In the genomic region with DNA sequence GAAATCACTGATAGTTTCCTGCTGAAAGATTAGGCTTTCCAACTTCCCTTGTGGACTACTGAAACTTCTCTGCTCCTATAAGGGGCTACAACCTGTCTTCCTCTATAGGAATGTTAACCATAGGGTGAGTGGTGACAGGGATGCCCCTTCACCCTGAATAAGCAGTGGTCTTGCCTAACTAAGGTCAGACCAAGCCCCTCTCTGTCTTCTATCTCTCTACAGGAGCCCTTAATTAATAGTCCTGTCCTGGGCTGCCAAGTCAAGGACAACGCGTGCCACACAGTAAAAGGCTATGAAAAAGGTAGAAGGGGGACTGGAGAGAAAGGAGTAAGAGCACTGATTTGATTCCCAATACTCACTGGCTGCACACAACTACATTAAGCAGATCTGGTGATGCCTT, we compare ENCODE assay signal across 11 mouse cellular contexts. TPM values are rescaled to one million over a fixed set of nuclear protein-coding genes. Genes with fewer than 3 reads are reported as not detected.
DNase-seq lines count a peak whose midpoint lies in the region; ATAC-seq and TF ChIP-seq lines count a peak whose summit lies in the region.
"Had no signal": no experiment of that assay in that cellular context is flagged by ENCODE, and none has a peak within 500 bp of the region (broad histone marks: within the 10 kb centered on the region; RNA-seq: fewer than 3 reads in every experiment).

No protein-coding gene starts in this region.

- no peak overlapping the region; the same call in 1 of the 2 replicates for H3K4me3 ChIP-seq in forebrain, embryonic 15.5 days
- no peak overlapping the region for H3K4me3 ChIP-seq in forebrain, embryonic 10.5 days
- no peak overlapping the region for H3K4me3 ChIP-seq in hindbrain, postnatal 0 days (ENCODE audit: low read length)
- no peak overlapping the region for H3K4me3 ChIP-seq in hindbrain, embryonic 12.5 days
- H3K4me3 ChIP-seq in testis, adult 2 months (ENCODE audit: control insufficient read depth, low read depth, low read length), result peak overlapping the region; percentile 52; the same call in 1 of the 2 replicates

- no peak for ATAC-seq in forebrain, embryonic 15.5 days (replicated peaks)
- ATAC-seq in hindbrain, postnatal 0 days, result no peak
- no peak for ATAC-seq in hindbrain, embryonic 12.5 days (ENCODE audit: low FRiP score)

- no peak for TF ChIP-seq POLR2A in testis, adult 2 months (IDR thresholded peaks at IDR 0.05; ENCODE audit: control insufficient read depth, low read depth, low read length)

- DNase-seq in forebrain, embryonic 10.5 days (ENCODE audit: extremely low spot score, low spot score), result no peak
- DNase-seq in hindbrain, postnatal 0 days (ENCODE audit: low spot score), result no peak
- DNase-seq in testis, postnatal 14 days (ENCODE audit: low spot score), result no peak
- DNase-seq in thymus, postnatal 0 days (ENCODE audit: low spot score), result no peak
- DNase-seq in thymus, postnatal 25 days, result no peak
- DNase-seq: embryo, embryonic 11 days; kidney, postnatal 25 days; right cerebral cortex, adult 18-20 months had no signal

- no peak for TF ChIP-seq CTCF in hindbrain, postnatal 0 days (IDR thresholded peaks at IDR 0.05; ENCODE audit: low read depth)
- TF ChIP-seq CTCF in testis, adult 2 months (IDR thresholded peaks at IDR 0.05; ENCODE audit: control insufficient read depth, insufficient read depth, insufficient replicate concordance, low read depth, low read length), result no peak

- 68% methylated on average over 2 of the region's 2 CpGs for WGBS in forebrain, embryonic 15.5 days
- 78% methylated on average over 2 of the region's 2 CpGs for WGBS in forebrain, embryonic 10.5 days
- WGBS in hindbrain, postnatal 0 days, result 70% methylated on average over 2 of the region's 2 CpGs
- WGBS in hindbrain, embryonic 12.5 days, result 74% methylated on average over 2 of the region's 2 CpGs

- no peaks in the 10 kb centered on the region for H3K27me3 ChIP-seq in forebrain, embryonic 15.5 days
- no peaks in the 10 kb centered on the region for H3K27me3 ChIP-seq in forebrain, embryonic 10.5 days (ENCODE audit: poor library complexity, severe bottlenecking)
- H3K27me3 ChIP-seq in hindbrain, postnatal 0 days (ENCODE audit: insufficient read depth, low read length), result no peaks in the 10 kb centered on the region
- H3K27me3 ChIP-seq in hindbrain, embryonic 12.5 days, result no peaks in the 10 kb centered on the region
- no peaks in the 10 kb centered on the region for H3K27me3 ChIP-seq in testis, adult 2 months (ENCODE audit: control insufficient read depth, insufficient read depth, low read length)

- H3K4me2 ChIP-seq in forebrain, embryonic 15.5 days (replicated peaks), result no peak overlapping the region
- peak overlapping the region; percentile 67 for H3K4me2 ChIP-seq in hindbrain, postnatal 0 days (ENCODE audit: low read depth, low read length)
- H3K4me2 ChIP-seq in hindbrain, embryonic 12.5 days (replicated peaks), result no peak overlapping the region

- H3K9me3 ChIP-seq in forebrain, embryonic 15.5 days, result no peaks in the 10 kb centered on the region
- H3K9me3 ChIP-seq in forebrain, embryonic 10.5 days, result no peaks in the 10 kb centered on the region
- no peaks in the 10 kb centered on the region for H3K9me3 ChIP-seq in hindbrain, postnatal 0 days (ENCODE audit: low read length)
- H3K9me3 ChIP-seq in hindbrain, embryonic 12.5 days (replicated peaks), result no peaks in the 10 kb centered on the region

- H3K9ac ChIP-seq in forebrain, embryonic 15.5 days (replicated peaks), result no peak overlapping the region
- no peak overlapping the region for H3K9ac ChIP-seq in hindbrain, postnatal 0 days (replicated peaks; ENCODE audit: low read length)
- no peak overlapping the region for H3K9ac ChIP-seq in hindbrain, embryonic 12.5 days

- peaks cover 15% of the 10 kb centered on the region; the same call in 1 of the 2 replicates for H3K36me3 ChIP-seq in forebrain, embryonic 15.5 days
- peaks cover 23% of the 10 kb centered on the region for H3K36me3 ChIP-seq in forebrain, embryonic 10.5 days (replicated peaks)
- H3K36me3 ChIP-seq in hindbrain, postnatal 0 days (ENCODE audit: insufficient read depth, low read length), result peaks cover 13% of the 10 kb centered on the region
- peaks cover 14% of the 10 kb centered on the region for H3K36me3 ChIP-seq in hindbrain, embryonic 12.5 days
- H3K36me3 ChIP-seq in testis, adult 2 months (ENCODE audit: control insufficient read depth, insufficient read depth, low read length), result no peaks in the 10 kb centered on the region

- H3K27ac ChIP-seq in forebrain, embryonic 15.5 days (replicated peaks), result 0 out of 2 replicates have a peak overlapping the region, but pooled peaks have one; percentile 97
- no peak overlapping the region for H3K27ac ChIP-seq in forebrain, embryonic 10.5 days
- H3K27ac ChIP-seq in hindbrain, postnatal 0 days, result peak overlapping the region; percentile 99; the same call in 1 of the 2 replicates
- H3K27ac ChIP-seq in hindbrain, embryonic 12.5 days, result no peak overlapping the region
- 0 out of 2 replicates have a peak overlapping the region, but pooled peaks have one; percentile 77 for H3K27ac ChIP-seq in testis, adult 2 months (ENCODE audit: control insufficient read depth, insufficient read depth, low read depth, low read length)

- H3K4me1 ChIP-seq in forebrain, embryonic 15.5 days, result peaks cover 28% of the 10 kb centered on the region
- peaks cover 30% of the 10 kb centered on the region for H3K4me1 ChIP-seq in forebrain, embryonic 10.5 days
- H3K4me1 ChIP-seq in hindbrain, postnatal 0 days (ENCODE audit: insufficient read depth, low read length), result peaks cover 5% of the 10 kb centered on the region; the same call in 1 of the 2 replicates
- peaks cover 21% of the 10 kb centered on the region for H3K4me1 ChIP-seq in hindbrain, embryonic 12.5 days
- H3K4me1 ChIP-seq in testis, adult 2 months (ENCODE audit: control insufficient read depth, insufficient read depth, low read length), result no peaks in the 10 kb centered on the region; the same call in 1 of the 2 replicates

RNA-seq across cellular contexts. Expression of gene Rbm39, which starts 1.6 kb away (rescaled TPM):
- 579 and 585 TPM in 2 replicates for polyA plus RNA-seq in forebrain, embryonic 15.5 days (2015; fragmentation: Nextera tagmentation; extraction: Ambion mirVana)
- 542 and 576 TPM in 2 replicates for polyA plus RNA-seq in forebrain, embryonic 10.5 days (2016; fragmentation: Nextera tagmentation; extraction: Ambion mirVana)
- total RNA-seq in hindbrain, postnatal 0 days (2014; rRNA removed), result 250 and 341 TPM in 2 replicates
- 448 and 480 TPM in 2 replicates for polyA plus RNA-seq in hindbrain, postnatal 0 days (2015; fragmentation: Nextera tagmentation; extraction: Ambion mirVana)
- 659 and 670 TPM in 2 replicates for polyA plus RNA-seq in hindbrain, embryonic 12.5 days (2016; fragmentation: Nextera tagmentation; extraction: Ambion mirVana)
- 19.3 and 27.9 TPM in 2 replicates for polyA plus RNA-seq in testis, adult 2 months (2012; rRNA removed)
- polyA plus RNA-seq in thymus, postnatal 0 days (2015; fragmentation: Nextera tagmentation; extraction: Ambion mirVana), result 783 and 898 TPM in 2 replicates

RNA-seq across cellular contexts. Expression of gene Phf20, which starts 14.7 kb away (rescaled TPM):
- 153 and 157 TPM in 2 replicates for polyA plus RNA-seq in forebrain, embryonic 15.5 days (2015; fragmentation: Nextera tagmentation; extraction: Ambion mirVana)
- polyA plus RNA-seq in forebrain, embryonic 10.5 days (2016; fragmentation: Nextera tagmentation; extraction: Ambion mirVana), result 71.6 and 77.4 TPM in 2 replicates
- 27.3 and 31.0 TPM in 2 replicates for total RNA-seq in hindbrain, postnatal 0 days (2014; rRNA removed)
- polyA plus RNA-seq in hindbrain, postnatal 0 days (2015; fragmentation: Nextera tagmentation; extraction: Ambion mirVana), result 100 and 105 TPM in 2 replicates
- polyA plus RNA-seq in hindbrain, embryonic 12.5 days (2016; fragmentation: Nextera tagmentation; extraction: Ambion mirVana), result 95.7 and 97.2 TPM in 2 replicates
- polyA plus RNA-seq in testis, adult 2 months (2012; rRNA removed), result 11.2 and 12.0 TPM in 2 replicates
- 56.7 and 62.7 TPM in 2 replicates for polyA plus RNA-seq in thymus, postnatal 0 days (2015; fragmentation: Nextera tagmentation; extraction: Ambion mirVana)

RNA-seq across cellular contexts. Expression of gene Nfs1, which starts 37.6 kb away (rescaled TPM):
- polyA plus RNA-seq in forebrain, embryonic 15.5 days (2015; fragmentation: Nextera tagmentation; extraction: Ambion mirVana), result 40.7 TPM in 2 replicates
- polyA plus RNA-seq in forebrain, embryonic 10.5 days (2016; fragmentation: Nextera tagmentation; extraction: Ambion mirVana), result 41.7 and 45.2 TPM in 2 replicates
- 42.2 and 49.2 TPM in 2 replicates for total RNA-seq in hindbrain, postnatal 0 days (2014; rRNA removed)
- 37.5 and 39.2 TPM in 2 replicates for polyA plus RNA-seq in hindbrain, postnatal 0 days (2015; fragmentation: Nextera tagmentation; extraction: Ambion mirVana)
- polyA plus RNA-seq in hindbrain, embryonic 12.5 days (2016; fragmentation: Nextera tagmentation; extraction: Ambion mirVana), result 29.2 and 29.7 TPM in 2 replicates
- 42.0 and 42.8 TPM in 2 replicates for polyA plus RNA-seq in testis, adult 2 months (2012; rRNA removed)
- 51.4 and 51.5 TPM in 2 replicates for polyA plus RNA-seq in thymus, postnatal 0 days (2015; fragmentation: Nextera tagmentation; extraction: Ambion mirVana)

RNA-seq across cellular contexts. Expression of gene Romo1, which starts 37.8 kb away (rescaled TPM):
- 363 and 422 TPM in 2 replicates for polyA plus RNA-seq in forebrain, embryonic 15.5 days (2015; fragmentation: Nextera tagmentation; extraction: Ambion mirVana)
- polyA plus RNA-seq in forebrain, embryonic 10.5 days (2016; fragmentation: Nextera tagmentation; extraction: Ambion mirVana), result 379 and 398 TPM in 2 replicates
- total RNA-seq in hindbrain, postnatal 0 days (2014; rRNA removed), result 113 and 152 TPM in 2 replicates
- polyA plus RNA-seq in hindbrain, postnatal 0 days (2015; fragmentation: Nextera tagmentation; extraction: Ambion mirVana), result 604 and 613 TPM in 2 replicates
- polyA plus RNA-seq in hindbrain, embryonic 12.5 days (2016; fragmentation: Nextera tagmentation; extraction: Ambion mirVana), result 363 and 435 TPM in 2 replicates
- polyA plus RNA-seq in testis, adult 2 months (2012; rRNA removed), result 79.6 and 105 TPM in 2 replicates
- polyA plus RNA-seq in thymus, postnatal 0 days (2015; fragmentation: Nextera tagmentation; extraction: Ambion mirVana), result 490 and 536 TPM in 2 replicates

RNA-seq across cellular contexts. Expression of gene Gm28036, which starts 54.7 kb away (rescaled TPM):
- polyA plus RNA-seq in forebrain, embryonic 15.5 days (2015; fragmentation: Nextera tagmentation; extraction: Ambion mirVana), result 24.1 and 24.2 TPM in 2 replicates
- polyA plus RNA-seq in forebrain, embryonic 10.5 days (2016; fragmentation: Nextera tagmentation; extraction: Ambion mirVana), result 20.7 TPM in 2 replicates
- 46.0 and 82.1 TPM in 2 replicates for total RNA-seq in hindbrain, postnatal 0 days (2014; rRNA removed)
- polyA plus RNA-seq in hindbrain, postnatal 0 days (2015; fragmentation: Nextera tagmentation; extraction: Ambion mirVana), result 10.6 and 12.0 TPM in 2 replicates
- 20.9 and 34.5 TPM in 2 replicates for polyA plus RNA-seq in hindbrain, embryonic 12.5 days (2016; fragmentation: Nextera tagmentation; extraction: Ambion mirVana)
- polyA plus RNA-seq in testis, adult 2 months (2012; rRNA removed), result 3.8 and 6.9 TPM in 2 replicates
- polyA plus RNA-seq in thymus, postnatal 0 days (2015; fragmentation: Nextera tagmentation; extraction: Ambion mirVana), result 13.8 and 14.9 TPM in 2 replicates

Comparison
In these comparisons a context has a peak if more than half of its experiments do, and no peak if none do; other contexts are left out.
1. H3K27ac ChIP-seq: peak in forebrain, embryonic 15.5 days (single experiment), hindbrain, postnatal 0 days (single experiment) and testis, adult 2 months (single experiment); none in forebrain, embryonic 10.5 days (single experiment) and hindbrain, embryonic 12.5 days (single experiment).
2. RNA of gene Rbm39, which starts 1.6 kb away (polyA plus RNA-seq): 783 to 898 TPM in thymus, postnatal 0 days, 659 to 670 TPM in hindbrain, embryonic 12.5 days, 579 to 585 TPM in forebrain, embryonic 15.5 days, 542 to 576 TPM in forebrain, embryonic 10.5 days and 448 to 480 TPM in hindbrain, postnatal 0 days; 19.3 to 27.9 TPM in testis, adult 2 months; every median in the first group is over 10 times any median in the second.